Mouse (Mus musculus) E14TG2a.4 (cell line): Measurements from ENCODE around the gene Gngt1.

ENCODE experiments used
- CTCF ChIP-seq: conservative IDR thresholded peaks from 2 replicates; pipeline ENCODE4 v1.5.1; 2014; ENCODE audit warnings: low read length
- NANOG ChIP-seq: IDR thresholded peaks from 2 replicates; pipeline ENCODE4 v1.6.1; 2014; ENCODE audit warnings: borderline replicate concordance, low read length, mixed read lengths
- POU5F1 ChIP-seq: IDR thresholded peaks from 2 replicates; pipeline ENCODE4 v1.6.1; 2014; ENCODE audit warnings: low read length, borderline replicate concordance

- TF ChIP-seq CTCF = no peak
- no peak for TF ChIP-seq NANOG
- TF ChIP-seq POU5F1 = no peak
Measured at GRCm38 (mm10) chr6:4030956-4031355, 37.4 kb downstream of the Gngt1 start.
